Mouse (Mus musculus): Measurements from ENCODE around the gene Atp6v0d1.
"Not testable (repeated sequence)": the region's sequence is repeated elsewhere in the genome, so short reads cannot be mapped to it uniquely, and the experiment has no call there.

Atp6v0d1 gene

GRCm38 (mm10) chr8:105565952-105566702 is at the start of gene Atp6v0d1:
Gene Atp6v0d1, minus strand, starts transcription at chr8:105566047.
- DNase-seq (ENCODE audit: low read depth): peak; percentile 100

GRCm38 (mm10) chr8:105613830-105614511 is 48.1 kb upstream of the Atp6v0d1 start:
- DNase-seq (ENCODE audit: low read depth): no peak

GRCm38 (mm10) chr8:105613037-105613436 is 47.2 kb upstream of the Atp6v0d1 start:
- DNase-seq (ENCODE audit: low read depth): no peak

GRCm38 (mm10) chr8:105611836-105612235 is 46.0 kb upstream of the Atp6v0d1 start:
- no peak for DNase-seq (ENCODE audit: low read depth)

GRCm38 (mm10) chr8:105609771-105610170 is 43.9 kb upstream of the Atp6v0d1 start:
- DNase-seq (ENCODE audit: low read depth): no peak

GRCm38 (mm10) chr8:105609355-105609754 is 43.5 kb upstream of the Atp6v0d1 start:
- peak; percentile 99 for DNase-seq (ENCODE audit: low read depth)

GRCm38 (mm10) chr8:105607684-105608083 is 41.8 kb upstream of the Atp6v0d1 start:
- DNase-seq (ENCODE audit: low read depth): peak; percentile 89

GRCm38 (mm10) chr8:105607062-105607461 is 41.2 kb upstream of the Atp6v0d1 start:
- peak; percentile 22 for DNase-seq (ENCODE audit: low read depth)

- peak; percentile 90 for DNase-seq (ENCODE audit: low read depth)
Observed at GRCm38 (mm10) chr8:105606189-105607023, 40.6 kb upstream of the Atp6v0d1 start.

GRCm38 (mm10) chr8:105605491-105606188 is 39.8 kb upstream of the Atp6v0d1 start:
- DNase-seq (ENCODE audit: low read depth): peak; percentile 35

GRCm38 (mm10) chr8:105604804-105605381 is 39.0 kb upstream of the Atp6v0d1 start, which contains the start of gene Ripor1:
Gene Ripor1, plus strand, starts transcription at chr8:105605255.
- DNase-seq (ENCODE audit: low read depth): peak; percentile 94

- DNase-seq (ENCODE audit: low read depth): not testable (repeated sequence)
Observed at GRCm38 (mm10) chr8:105602540-105602939, 36.7 kb upstream of the Atp6v0d1 start.

- no peak for DNase-seq (ENCODE audit: low read depth)
Observed at GRCm38 (mm10) chr8:105601301-105601700, 35.5 kb upstream of the Atp6v0d1 start.

GRCm38 (mm10) chr8:105598777-105599176 is 32.9 kb upstream of the Atp6v0d1 start:
- no peak for DNase-seq (ENCODE audit: low read depth)

- peak; percentile 73 for DNase-seq (ENCODE audit: low read depth)
Observed at GRCm38 (mm10) chr8:105596362-105597034, 30.7 kb upstream of the Atp6v0d1 start.

GRCm38 (mm10) chr8:105594451-105595242 is 28.8 kb upstream of the Atp6v0d1 start:
- DNase-seq (ENCODE audit: low read depth): no peak

- DNase-seq (ENCODE audit: low read depth): no peak
Observed at GRCm38 (mm10) chr8:105593859-105594258, 28.0 kb upstream of the Atp6v0d1 start.

GRCm38 (mm10) chr8:105592431-105592830 is 26.6 kb upstream of the Atp6v0d1 start:
- no peak for DNase-seq (ENCODE audit: low read depth)

GRCm38 (mm10) chr8:105579719-105580118 is 13.9 kb upstream of the Atp6v0d1 start:
- no peak for DNase-seq (ENCODE audit: low read depth)

GRCm38 (mm10) chr8:105575538-105575937 is 9.7 kb upstream of the Atp6v0d1 start:
- DNase-seq (ENCODE audit: low read depth): no peak
